Mouse (Mus musculus): ENCODE measurements around the gene Tas2r138. TPM values are rescaled to one million over a fixed set of nuclear protein-coding genes. Genes with fewer than 3 reads are reported as not detected.

The Tas2r138 gene
- not detected in 2 replicates for polyA plus RNA-seq (2015; fragmentation: Nextera tagmentation; extraction: Ambion mirVana)

DNA sequence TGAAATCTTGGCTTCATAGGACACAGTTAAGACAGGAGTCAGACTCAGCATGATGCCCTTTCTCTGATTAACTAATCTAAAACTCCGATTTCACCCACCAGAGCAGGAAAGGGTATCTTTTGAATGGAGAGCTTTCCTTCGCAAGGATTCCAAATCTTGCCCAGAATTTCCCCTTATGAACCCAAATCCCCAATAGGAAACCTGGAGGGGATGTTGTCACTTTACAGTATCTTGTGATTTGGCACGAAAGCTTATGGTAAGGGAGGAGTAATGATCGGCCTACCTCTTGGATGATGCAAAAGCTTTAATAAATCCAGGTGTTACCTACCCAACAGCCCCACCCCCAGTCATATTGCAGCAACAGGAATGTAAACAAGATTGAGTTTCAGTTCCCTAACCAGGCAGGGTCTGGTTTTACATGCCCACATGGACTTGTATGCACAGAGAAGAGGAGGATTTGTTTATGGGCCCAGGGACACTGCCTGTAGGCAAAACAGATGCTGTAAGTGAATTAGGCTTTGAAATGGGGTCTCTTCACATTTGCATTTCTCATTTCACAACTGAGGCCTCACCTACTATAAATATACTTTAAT, at the start of gene Tas2r138:
Gene Tas2r138 (minus strand): TSS at position 51 of the 593 bp plus-strand sequence.
- no peak within 1 kb of the TSS for H3K4me2 ChIP-seq (ENCODE audit: low read depth, low read length)
- H3K27ac ChIP-seq (ENCODE audit: low read length): no peak within 1 kb of the TSS
- no peak within 1 kb of the TSS for H3K4me3 ChIP-seq (ENCODE audit: low read length)
- H3K9me3 ChIP-seq (ENCODE audit: control insufficient read depth, low read length): no peaks in the 10 kb centered on the region
- WGBS: 85% methylated on average over 4 of the region's 4 CpGs
- H3K9ac ChIP-seq (ENCODE audit: low read depth, low read length): no peak within 1 kb of the TSS
- ATAC-seq: no peak
- H3K36me3 ChIP-seq (ENCODE audit: control insufficient read depth, insufficient read depth, low read length): no peaks in the 10 kb centered on the region
- H3K4me1 ChIP-seq (ENCODE audit: control insufficient read depth, insufficient read depth, low read length): no peaks in the 10 kb centered on the region
- H3K27me3 ChIP-seq (replicated peaks; ENCODE audit: control insufficient read depth, insufficient read depth, low read length): no peaks in the 10 kb centered on the region

DNA sequence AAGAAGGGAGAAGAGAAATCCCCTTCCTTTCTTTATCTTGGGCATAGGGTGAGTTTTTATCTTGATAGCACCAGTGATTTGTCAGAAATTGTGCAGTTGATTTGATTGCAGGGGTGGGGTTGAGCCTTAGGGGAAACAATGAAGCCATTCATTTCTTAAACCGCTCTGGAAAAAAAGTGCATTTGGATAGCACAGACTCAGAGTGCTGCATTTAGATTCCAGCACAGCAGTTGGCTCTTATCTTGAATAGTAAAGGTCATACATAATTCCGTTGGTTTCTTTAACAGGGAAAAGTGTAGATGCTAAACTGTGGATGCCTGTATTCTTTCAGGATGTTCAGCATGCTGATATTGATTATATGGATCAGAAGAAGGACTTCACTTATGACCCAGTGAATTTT, 47.8 kb upstream of the Tas2r138 start:
- Histone ChIP-seq H3K27me3 (replicated peaks; ENCODE audit: control insufficient read depth, insufficient read depth, low read length) (no peaks in the 10 kb centered on the region), H3K36me3 (ENCODE audit: control insufficient read depth, insufficient read depth, low read length) (no peaks in the 10 kb centered on the region), H3K4me3 (ENCODE audit: low read length) (no peak overlapping the region), H3K9me3 (ENCODE audit: control insufficient read depth, low read length) (no peaks in the 10 kb centered on the region), H3K4me1 (ENCODE audit: control insufficient read depth, insufficient read depth, low read length) (no peaks in the 10 kb centered on the region), H3K9ac (ENCODE audit: low read depth, low read length) (no peak overlapping the region), H3K4me2 (ENCODE audit: low read depth, low read length) (no peak overlapping the region), H3K27ac (ENCODE audit: low read length) (no peak overlapping the region)
- WGBS: 34% methylated on average over 2 of the region's 2 CpGs
- ATAC-seq: peak; percentile 74

DNA sequence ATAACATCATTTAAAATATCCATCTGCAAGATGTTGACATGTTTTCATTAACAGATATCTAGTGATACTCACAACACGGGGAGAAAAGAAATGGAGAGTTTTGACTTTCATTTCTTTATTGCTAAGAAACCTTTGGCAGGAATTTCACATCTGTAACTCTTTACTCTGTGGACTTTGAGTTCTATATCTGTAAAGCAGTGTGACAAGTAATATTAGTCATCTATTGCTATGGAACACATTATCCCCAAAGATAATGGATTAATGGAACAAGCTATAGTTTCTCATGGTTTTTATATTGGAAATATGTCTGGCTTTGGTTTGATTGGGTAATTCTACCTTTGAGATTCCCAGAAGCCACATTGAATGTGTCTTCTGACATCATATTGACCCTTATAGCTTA, 37.8 kb upstream of the Tas2r138 start:
- 71% methylated on average over 1 of the region's 1 CpGs for WGBS
- H3K4me3 ChIP-seq (ENCODE audit: low read length): no peak overlapping the region
- H3K27me3 ChIP-seq (replicated peaks; ENCODE audit: control insufficient read depth, insufficient read depth, low read length): no peaks in the 10 kb centered on the region
- no peak overlapping the region for H3K9ac ChIP-seq (ENCODE audit: low read depth, low read length)
- no peaks in the 10 kb centered on the region for H3K4me1 ChIP-seq (ENCODE audit: control insufficient read depth, insufficient read depth, low read length)
- H3K36me3 ChIP-seq (ENCODE audit: control insufficient read depth, insufficient read depth, low read length): no peaks in the 10 kb centered on the region
- no peak overlapping the region for H3K27ac ChIP-seq (ENCODE audit: low read length)
- no peak for ATAC-seq
- no peak overlapping the region for H3K4me2 ChIP-seq (ENCODE audit: low read depth, low read length)
- H3K9me3 ChIP-seq (ENCODE audit: control insufficient read depth, low read length): no peaks in the 10 kb centered on the region

DNA sequence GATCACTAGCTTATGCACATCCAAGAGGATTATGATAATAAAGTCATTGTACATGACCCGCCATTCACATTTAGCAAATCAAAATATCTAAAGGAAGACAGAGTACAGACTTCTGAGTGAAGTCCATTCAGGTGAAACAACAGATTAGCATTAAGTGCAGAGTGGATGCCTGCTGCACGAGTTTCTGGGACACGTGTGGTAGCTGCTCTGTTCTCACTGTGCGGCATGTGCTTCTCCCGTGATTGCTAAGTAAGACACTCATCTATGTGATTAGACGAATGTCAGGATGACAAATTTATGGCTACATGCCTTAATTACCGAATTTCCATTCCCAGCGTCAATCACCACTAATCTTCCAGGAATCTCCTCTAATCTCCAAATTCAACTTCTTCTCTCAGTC, 32.6 kb upstream of the Tas2r138 start:
- no peak overlapping the region for H3K4me2 ChIP-seq (ENCODE audit: low read depth, low read length)
- H3K9ac ChIP-seq (ENCODE audit: low read depth, low read length): no peak overlapping the region
- no peaks in the 10 kb centered on the region for H3K4me1 ChIP-seq (ENCODE audit: control insufficient read depth, insufficient read depth, low read length)
- no peak overlapping the region for H3K4me3 ChIP-seq (ENCODE audit: low read length)
- H3K9me3 ChIP-seq (ENCODE audit: control insufficient read depth, low read length): no peaks in the 10 kb centered on the region
- ATAC-seq: no peak
- no peaks in the 10 kb centered on the region for H3K36me3 ChIP-seq (ENCODE audit: control insufficient read depth, insufficient read depth, low read length)
- H3K27me3 ChIP-seq (replicated peaks; ENCODE audit: control insufficient read depth, insufficient read depth, low read length): no peaks in the 10 kb centered on the region
- H3K27ac ChIP-seq (ENCODE audit: low read length): no peak overlapping the region
- 65% methylated on average over 8 of the region's 8 CpGs for WGBS

DNA sequence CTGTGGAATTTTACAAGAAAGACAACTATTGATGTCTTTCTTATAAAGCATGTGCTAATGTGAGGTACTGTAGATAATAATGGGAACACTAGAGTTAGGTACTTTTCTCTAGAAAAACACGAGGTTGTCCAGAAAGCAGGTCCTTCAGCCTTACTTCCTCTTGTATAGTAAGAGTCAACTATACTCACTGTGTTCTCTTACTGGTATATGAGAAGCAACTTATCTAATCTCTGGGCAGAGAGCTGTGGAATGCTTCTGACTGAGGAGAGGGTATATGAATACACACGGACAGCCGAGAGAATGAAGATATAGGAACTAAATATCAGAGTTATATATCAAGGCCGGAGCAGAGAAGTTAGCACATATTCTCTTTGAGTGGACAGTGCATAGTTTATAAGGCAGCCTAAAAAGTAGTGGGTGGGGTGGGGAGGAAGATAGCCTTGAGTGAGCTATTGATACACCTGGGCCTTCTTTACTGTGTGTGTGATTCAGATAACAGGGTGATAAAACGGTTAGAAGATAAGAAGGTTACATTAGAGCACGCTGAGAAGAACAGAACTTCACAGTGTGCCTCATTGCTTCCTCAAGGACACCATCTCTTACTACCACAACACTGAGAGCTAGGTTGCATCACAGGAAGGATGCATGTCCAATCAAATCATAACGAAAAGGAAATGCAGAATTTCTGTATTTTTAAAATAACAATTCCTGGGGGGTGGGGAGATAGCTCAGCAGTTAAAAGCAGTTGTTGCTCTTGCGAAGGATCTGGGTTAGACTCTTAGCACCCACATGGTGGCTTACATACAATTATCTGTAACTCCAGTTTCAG, 27.8 kb upstream of the Tas2r138 start:
- WGBS: 57% methylated on average over 8 of the region's 8 CpGs
- H3K27me3 ChIP-seq (replicated peaks; ENCODE audit: control insufficient read depth, insufficient read depth, low read length): no peaks in the 10 kb centered on the region
- H3K36me3 ChIP-seq (ENCODE audit: control insufficient read depth, insufficient read depth, low read length): no peaks in the 10 kb centered on the region
- peak overlapping the region; percentile 56 for H3K27ac ChIP-seq (ENCODE audit: low read length)
- ATAC-seq: peak; percentile 95
- H3K9me3 ChIP-seq (ENCODE audit: control insufficient read depth, low read length): no peaks in the 10 kb centered on the region
- H3K4me3 ChIP-seq (ENCODE audit: low read length): no peak overlapping the region
- 0 out of 2 replicates have a peak overlapping the region, but pooled peaks have one; percentile 22 for H3K4me2 ChIP-seq (ENCODE audit: low read depth, low read length)
- no peak overlapping the region for H3K9ac ChIP-seq (ENCODE audit: low read depth, low read length)
- H3K4me1 ChIP-seq (ENCODE audit: control insufficient read depth, insufficient read depth, low read length): no peaks in the 10 kb centered on the region

DNA sequence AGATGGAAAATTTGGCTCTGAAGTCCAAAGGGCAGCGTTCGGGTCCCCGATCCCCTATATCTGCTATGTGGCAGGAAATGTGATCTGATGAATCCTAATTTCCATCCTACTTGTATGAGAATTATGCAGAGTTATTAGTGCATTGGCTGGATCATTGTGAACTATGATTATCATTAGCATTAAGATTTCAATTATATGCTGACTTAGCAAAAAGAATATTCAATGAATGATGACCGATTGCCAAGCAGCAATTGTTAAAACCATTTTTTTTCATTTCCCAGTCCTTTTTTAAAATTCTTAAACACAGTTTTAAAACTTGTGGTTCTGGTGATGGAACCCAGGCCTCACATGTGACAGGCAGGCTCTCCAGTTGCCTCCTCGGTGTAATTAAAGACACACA, 24.6 kb upstream of the Tas2r138 start:
- Histone ChIP-seq H3K27me3 (replicated peaks; ENCODE audit: control insufficient read depth, insufficient read depth, low read length) (no peaks in the 10 kb centered on the region), H3K9me3 (ENCODE audit: control insufficient read depth, low read length) (no peaks in the 10 kb centered on the region), H3K4me1 (ENCODE audit: control insufficient read depth, insufficient read depth, low read length) (no peaks in the 10 kb centered on the region), H3K9ac (ENCODE audit: low read depth, low read length) (no peak overlapping the region), H3K4me3 (ENCODE audit: low read length) (no peak overlapping the region), H3K27ac (ENCODE audit: low read length) (no peak overlapping the region), H3K4me2 (ENCODE audit: low read depth, low read length) (no peak overlapping the region), H3K36me3 (ENCODE audit: control insufficient read depth, insufficient read depth, low read length) (no peaks in the 10 kb centered on the region)
- WGBS: 80% methylated on average over 5 of the region's 5 CpGs
- no peak for ATAC-seq

DNA sequence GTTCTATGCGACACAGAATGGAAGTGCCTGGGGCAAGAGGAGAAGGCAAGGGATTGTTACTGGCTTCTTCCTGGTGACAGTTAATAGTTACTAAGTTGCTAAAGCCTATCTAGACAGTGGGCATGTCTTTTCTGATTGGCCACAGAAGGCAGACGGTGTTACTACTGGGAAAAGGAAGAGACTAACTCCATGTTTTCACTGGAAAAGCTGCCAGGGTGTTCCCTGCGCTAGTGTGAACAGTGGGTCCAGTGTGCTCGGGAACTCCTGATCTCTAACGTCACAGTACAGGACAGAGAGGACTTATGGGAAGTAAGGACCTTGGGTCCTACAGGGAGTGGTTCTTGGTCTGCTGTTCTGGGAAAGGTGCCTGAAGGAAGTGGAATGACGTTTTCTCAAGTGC, 22.4 kb upstream of the Tas2r138 start:
- peak; percentile 89 for ATAC-seq
- Histone ChIP-seq H3K36me3 (ENCODE audit: control insufficient read depth, insufficient read depth, low read length) (no peaks in the 10 kb centered on the region), H3K4me2 (ENCODE audit: low read depth, low read length) (peak overlapping the region; percentile 47), H3K9ac (ENCODE audit: low read depth, low read length) (peak overlapping the region; percentile 54), H3K9me3 (ENCODE audit: control insufficient read depth, low read length) (no peaks in the 10 kb centered on the region), H3K4me3 (ENCODE audit: low read length) (peak overlapping the region; percentile 45), H3K4me1 (ENCODE audit: control insufficient read depth, insufficient read depth, low read length) (no peaks in the 10 kb centered on the region), H3K27me3 (replicated peaks; ENCODE audit: control insufficient read depth, insufficient read depth, low read length) (no peaks in the 10 kb centered on the region), H3K27ac (ENCODE audit: low read length) (peak overlapping the region; percentile 85)
- WGBS: 53% methylated on average over 6 of the region's 6 CpGs

DNA sequence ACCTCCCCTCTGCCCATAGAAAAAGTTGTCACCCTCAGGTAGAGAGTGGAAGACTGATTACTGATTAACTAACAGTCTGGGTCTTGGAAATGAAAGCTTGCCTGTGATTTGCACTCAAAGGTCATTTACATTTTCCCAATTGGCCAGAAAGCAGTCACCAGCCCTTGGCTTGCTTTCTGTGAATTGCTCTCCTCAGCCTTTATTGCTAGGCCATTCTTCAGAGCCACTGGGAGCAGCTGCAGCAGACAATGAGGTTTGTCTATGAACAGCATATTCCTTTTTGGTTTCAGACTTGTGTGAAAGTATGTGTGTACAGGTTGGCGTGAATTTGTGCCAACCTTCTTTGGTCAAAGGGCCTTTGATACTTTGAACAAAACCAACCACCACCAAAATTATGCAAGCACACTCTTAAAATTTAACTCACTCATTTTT, 21.5 kb upstream of the Tas2r138 start:
- peak overlapping the region; percentile 47 for H3K4me2 ChIP-seq (ENCODE audit: low read depth, low read length)
- ATAC-seq: peak; percentile 80
- H3K4me1 ChIP-seq (ENCODE audit: control insufficient read depth, insufficient read depth, low read length): no peaks in the 10 kb centered on the region
- peak overlapping the region; percentile 45 for H3K4me3 ChIP-seq (ENCODE audit: low read length)
- H3K9ac ChIP-seq (ENCODE audit: low read depth, low read length): peak overlapping the region; percentile 54
- 63% methylated on average over 1 of the region's 1 CpGs for WGBS
- H3K36me3 ChIP-seq (ENCODE audit: control insufficient read depth, insufficient read depth, low read length): no peaks in the 10 kb centered on the region
- H3K27ac ChIP-seq (ENCODE audit: low read length): peak overlapping the region; percentile 85
- no peaks in the 10 kb centered on the region for H3K27me3 ChIP-seq (replicated peaks; ENCODE audit: control insufficient read depth, insufficient read depth, low read length)
- no peaks in the 10 kb centered on the region for H3K9me3 ChIP-seq (ENCODE audit: control insufficient read depth, low read length)

DNA sequence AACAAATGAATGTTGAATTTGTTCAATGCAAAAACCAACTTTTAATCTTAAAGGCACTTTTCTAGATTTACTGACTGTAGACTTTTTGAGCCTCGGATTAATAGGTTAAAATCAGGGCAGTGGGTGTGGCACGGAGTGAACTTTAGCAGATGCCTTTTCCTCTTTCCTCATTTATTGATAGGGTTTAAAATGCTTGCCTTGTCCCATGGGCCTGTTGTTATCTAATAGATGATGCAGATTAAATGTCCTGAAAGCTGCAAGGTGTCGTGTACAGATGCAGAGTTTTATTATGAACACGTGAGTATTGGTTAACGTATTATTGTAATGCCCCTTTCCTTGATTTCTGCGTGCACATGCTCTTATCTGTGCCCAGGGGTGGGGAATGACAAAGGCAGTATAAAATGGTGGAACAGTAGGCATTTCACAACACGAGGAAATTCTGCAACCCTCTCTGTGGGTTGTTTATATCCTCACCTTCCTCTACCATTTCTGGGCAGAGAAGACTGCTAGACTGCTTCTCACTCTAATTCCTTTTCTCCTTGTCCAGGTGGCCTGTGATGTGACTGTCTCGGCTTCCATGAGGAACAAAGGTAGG, 15.4 kb upstream of the Tas2r138 start, which contains the start of gene Mgam:
Gene Mgam (plus strand): TSS at position 426 of the 595 bp plus-strand sequence.
- Histone ChIP-seq H3K27ac (ENCODE audit: low read length) (peak within 1 kb of the TSS; percentile 69), H3K4me2 (ENCODE audit: low read depth, low read length) (peak within 1 kb of the TSS; percentile 26; the same call in 1 of the 2 replicates), H3K9ac (ENCODE audit: low read depth, low read length) (no peak within 1 kb of the TSS), H3K4me1 (ENCODE audit: control insufficient read depth, insufficient read depth, low read length) (peaks cover 2% of the 10 kb centered on the region; the same call in 1 of the 2 replicates), H3K9me3 (ENCODE audit: control insufficient read depth, low read length) (no peaks in the 10 kb centered on the region), H3K27me3 (replicated peaks; ENCODE audit: control insufficient read depth, insufficient read depth, low read length) (no peaks in the 10 kb centered on the region), H3K36me3 (ENCODE audit: control insufficient read depth, insufficient read depth, low read length) (no peaks in the 10 kb centered on the region), H3K4me3 (ENCODE audit: low read length) (0 out of 2 replicates have a peak within 1 kb of the TSS, but pooled peaks have one; percentile 6)
- peak; percentile 77 for ATAC-seq
- 63% methylated on average over 8 of the region's 8 CpGs for WGBS

Data from intestine, embryonic 16.5 days (tissue).